Mouse (Mus musculus) urinary bladder, postnatal 14 days (tissue): ENCODE data around the gene Elmo3.

Source experiments
- DNase-seq: peaks from one replicate; pipeline ENCODE4 v3.0.0; 2021; ENCODE audit warnings: low spot score

The Elmo3 gene

GRCm38 (mm10) chr8:105305211-105306145, at the start of gene Elmo3:
Elmo3 (plus strand) TSS chr8:105305601.
- DNase-seq = peak; percentile 90

GRCm38 (mm10) chr8:105257318-105258114, 47.9 kb upstream of the Elmo3 start:
- DNase-seq = no peak

GRCm38 (mm10) chr8:105258911-105259720, 46.3 kb upstream of the Elmo3 start:
- DNase-seq = no peak

GRCm38 (mm10) chr8:105259721-105260320, 45.6 kb upstream of the Elmo3 start:
- DNase-seq = peak; percentile 78

- DNase-seq = no peak
Measured at GRCm38 (mm10) chr8:105260371-105261099, 44.9 kb upstream of the Elmo3 start.

GRCm38 (mm10) chr8:105261326-105261980, 43.9 kb upstream of the Elmo3 start:
- no peak for DNase-seq

- no peak for DNase-seq
Measured at GRCm38 (mm10) chr8:105263244-105263912, 42.0 kb upstream of the Elmo3 start.

- peak; percentile 83 for DNase-seq
Measured at GRCm38 (mm10) chr8:105264024-105264982, 41.1 kb upstream of the Elmo3 start, which contains the start of the genes Tradd and Fbxl8. Tradd (minus strand) TSS chr8:105264609. Fbxl8 (plus strand) TSS chr8:105264648.

GRCm38 (mm10) chr8:105265128-105265527, 40.3 kb upstream of the Elmo3 start:
- DNase-seq = no peak

GRCm38 (mm10) chr8:105266775-105267174, 38.6 kb upstream of the Elmo3 start:
- no peak for DNase-seq

GRCm38 (mm10) chr8:105268342-105269074, 36.9 kb upstream of the Elmo3 start:
- no peak for DNase-seq

- no peak for DNase-seq
Measured at GRCm38 (mm10) chr8:105269075-105269458, 36.3 kb upstream of the Elmo3 start.

GRCm38 (mm10) chr8:105269461-105269947, 35.9 kb upstream of the Elmo3 start, which contains the start of gene Hsf4:
Hsf4 (plus strand) TSS chr8:105269801.
- peak; percentile 76 for DNase-seq

- no peak for DNase-seq
Measured at GRCm38 (mm10) chr8:105270101-105270915, 35.1 kb upstream of the Elmo3 start.

- DNase-seq = no peak
Measured at GRCm38 (mm10) chr8:105270916-105271186, 34.5 kb upstream of the Elmo3 start.

- DNase-seq = no peak
Measured at GRCm38 (mm10) chr8:105275387-105275786, 30.0 kb upstream of the Elmo3 start.

- no peak for DNase-seq
Measured at GRCm38 (mm10) chr8:105275840-105276239, 29.6 kb upstream of the Elmo3 start, which contains the start of gene Nol3. Nol3 (plus strand) TSS chr8:105276140.
